In the genomic region with DNA sequence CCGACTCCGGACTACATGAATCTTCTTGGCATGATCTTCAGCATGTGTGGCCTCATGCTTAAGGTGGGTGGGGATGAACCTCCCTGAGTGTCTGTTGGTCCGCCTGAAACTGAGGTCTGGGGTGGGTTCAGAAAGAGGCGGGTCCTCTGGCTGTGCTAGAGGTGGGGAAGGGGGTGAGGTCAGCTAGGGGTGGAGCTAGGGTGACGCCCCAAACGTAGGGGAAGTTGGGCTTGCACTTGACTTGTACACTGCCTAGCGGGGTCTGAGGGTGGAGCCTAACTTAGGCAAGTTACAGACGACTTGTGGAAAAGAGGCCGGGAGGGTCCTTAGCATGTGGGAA, we compare ENCODE assay signal across 8 mouse cellular contexts. TPM values are rescaled to one million over a fixed set of nuclear protein-coding genes. Genes with fewer than 3 reads are reported as not detected.
DNase-seq lines count a peak whose midpoint lies in the region; ATAC-seq and TF ChIP-seq lines count a peak whose summit lies in the region.

A gene (minus strand): TSS at position 91 of the 340 bp plus-strand sequence.

- no peaks in the 10 kb centered on the region for H3K9me3 ChIP-seq in kidney, embryonic 16.5 days (ENCODE audit: low read length)
- no peaks in the 10 kb centered on the region for H3K9me3 ChIP-seq in liver, embryonic 15.5 days (replicated peaks)
- H3K9me3 ChIP-seq in neural tube, embryonic 13.5 days = no peaks in the 10 kb centered on the region

- H3K4me1 ChIP-seq in kidney, embryonic 16.5 days (ENCODE audit: insufficient read depth, low read length) = peaks cover 25% of the 10 kb centered on the region
- peaks cover 84% of the 10 kb centered on the region for H3K4me1 ChIP-seq in liver, embryonic 15.5 days (replicated peaks)
- H3K4me1 ChIP-seq in neural tube, embryonic 13.5 days (replicated peaks) = peaks cover 47% of the 10 kb centered on the region

- TF ChIP-seq CTCF in left cerebral cortex, adult 2 months (IDR thresholded peaks at IDR 0.05) = no peak

- H3K27me3 ChIP-seq in kidney, embryonic 16.5 days (ENCODE audit: insufficient read depth, low read length) = no peaks in the 10 kb centered on the region
- no peaks in the 10 kb centered on the region for H3K27me3 ChIP-seq in liver, embryonic 15.5 days
- no peaks in the 10 kb centered on the region for H3K27me3 ChIP-seq in neural tube, embryonic 13.5 days

- no peak for DNase-seq in left cerebral cortex, adult 2 months (ENCODE audit: extremely low spot score in 1 of 2, low spot score in 2 of 2)
- no peak for DNase-seq in left cerebral cortex, adult 11 months (ENCODE audit: low spot score)
- peak; percentile 37 for DNase-seq in embryo, embryonic 11.5 days (ENCODE audit: low read depth, low spot score)
- DNase-seq in heart, adult 18-20 months = peak in 1 of 2 experiments; percentile 64
- DNase-seq in cerebellum, postnatal 4 days (ENCODE audit: low spot score in 2 of 2) = no peak

- H3K4me3 ChIP-seq in left cerebral cortex, adult 2 months = peak within 1 kb of the TSS; percentile 87
- H3K4me3 ChIP-seq in kidney, embryonic 16.5 days (ENCODE audit: low read length) = peak within 1 kb of the TSS; percentile 66
- H3K4me3 ChIP-seq in liver, embryonic 15.5 days (replicated peaks) = peak within 1 kb of the TSS; percentile 88
- H3K4me3 ChIP-seq in neural tube, embryonic 13.5 days = peak within 1 kb of the TSS; percentile 92

- WGBS in kidney, embryonic 16.5 days = under 1% methylated on average over 9 of the region's 9 CpGs
- WGBS in liver, embryonic 15.5 days (ENCODE audit: insufficient replicate concordance) = 1% methylated on average over 9 of the region's 9 CpGs
- WGBS in neural tube, embryonic 13.5 days = 2% methylated on average over 9 of the region's 9 CpGs

- H3K4me2 ChIP-seq in kidney, embryonic 16.5 days (replicated peaks; ENCODE audit: low read depth, low read length) = peak within 1 kb of the TSS; percentile 88
- peak within 1 kb of the TSS; percentile 97 for H3K4me2 ChIP-seq in liver, embryonic 15.5 days
- H3K4me2 ChIP-seq in neural tube, embryonic 13.5 days = peak within 1 kb of the TSS; percentile 94

- ATAC-seq in kidney, embryonic 16.5 days (ENCODE audit: low FRiP score, low TSS enrichment) = peak; percentile 62
- peak; percentile 60 for ATAC-seq in liver, embryonic 15.5 days (ENCODE audit: insufficient read depth)
- ATAC-seq in neural tube, embryonic 13.5 days (ENCODE audit: low read depth) = peak; percentile 24

- peak within 1 kb of the TSS; percentile 77 for H3K9ac ChIP-seq in kidney, embryonic 16.5 days (replicated peaks; ENCODE audit: low read length)
- peak within 1 kb of the TSS; percentile 90 for H3K9ac ChIP-seq in liver, embryonic 15.5 days
- H3K9ac ChIP-seq in neural tube, embryonic 13.5 days = peak within 1 kb of the TSS; percentile 93

- intact Hi-C loops in left cerebral cortex, adult 2 months (cut with DNase I) = loop anchor here (5.0 kb wide), 1 partner anchor 216 kb away; a partner anchor contains a TSS

- peaks cover 23% of the 10 kb centered on the region for H3K36me3 ChIP-seq in kidney, embryonic 16.5 days (ENCODE audit: insufficient read depth, low read length)
- peaks cover 33% of the 10 kb centered on the region for H3K36me3 ChIP-seq in liver, embryonic 15.5 days (replicated peaks)
- H3K36me3 ChIP-seq in neural tube, embryonic 13.5 days = peaks cover 30% of the 10 kb centered on the region

- H3K27ac ChIP-seq in left cerebral cortex, adult 2 months = peak within 1 kb of the TSS; percentile 92
- H3K27ac ChIP-seq in kidney, embryonic 16.5 days (ENCODE audit: low read length) = peak within 1 kb of the TSS; percentile 83
- peak within 1 kb of the TSS; percentile 85 for H3K27ac ChIP-seq in liver, embryonic 15.5 days (replicated peaks)
- peak within 1 kb of the TSS; percentile 54 for H3K27ac ChIP-seq in neural tube, embryonic 13.5 days (replicated peaks)

RNA-seq across cellular contexts. Expression of the gene that starts here (rescaled TPM):
- total RNA-seq in left cerebral cortex, adult 2 months (2021) = 10 to 100 TPM; 25.5 to 27.8 TPM
- total RNA-seq in heart, adult 18-20 months (2021) = 10 to 100 TPM; 28.7 to 34.6 TPM
- polyA plus RNA-seq in kidney, embryonic 16.5 days (2015; fragmentation: Nextera tagmentation; extraction: Ambion mirVana) = 53.0 and 54.8 TPM in 2 replicates
- 21.6 and 26.5 TPM in 2 replicates for polyA plus RNA-seq in liver, embryonic 15.5 days (2015; fragmentation: Nextera tagmentation; extraction: Ambion mirVana)
- polyA plus RNA-seq in neural tube, embryonic 13.5 days (2015; fragmentation: Nextera tagmentation; extraction: Ambion mirVana) = 56.5 and 58.6 TPM in 2 replicates
